Mouse (Mus musculus) kidney, embryonic 15.5 days (tissue): Measurements from ENCODE around the gene Atp11b. TPM values are rescaled to one million over a fixed set of nuclear protein-coding genes. Genes with fewer than 3 reads are reported as not detected.

Experiments
- ATAC-seq: fragments of 200-750 bp; cut with Nextera tagmentation; replicated peaks from 2 replicates; pipeline ENCODE4 v1.8.0; 2017; ENCODE audit warnings: moderate TSS enrichment; ENCODE audit not compliant: low FRiP score
- H3K27ac ChIP-seq: fragments of 300-500 bp; sonication (generic); 2 replicates; pipeline ENCODE4 v1.5.1; 2015; ENCODE audit warnings: mild to moderate bottlenecking, inconsistent platforms
- H3K27me3 ChIP-seq: fragments of 300-500 bp; sonication (generic); 2 replicates; pipeline ENCODE4 v1.6.1; 2015; ENCODE audit warnings: inconsistent platforms
- H3K36me3 ChIP-seq: fragments of 300-500 bp; sonication (generic); 2 replicates; pipeline ENCODE4 v1.6.1; 2015; ENCODE audit warnings: inconsistent platforms
- H3K4me1 ChIP-seq: fragments of 300-500 bp; sonication (generic); 2 replicates; pipeline ENCODE4 v1.6.1; 2015; ENCODE audit warnings: inconsistent platforms
- H3K4me2 ChIP-seq: fragments of 300-500 bp; sonication (generic); 2 replicates; pipeline ENCODE4 v1.6.1; 2015; ENCODE audit warnings: moderate library complexity, mild to moderate bottlenecking, inconsistent platforms
- H3K4me3 ChIP-seq: fragments of 300-500 bp; sonication (generic); replicated peaks from 2 replicates; pipeline ENCODE4 v1.5.1; 2015; ENCODE audit warnings: mild to moderate bottlenecking, inconsistent platforms
- H3K9ac ChIP-seq: fragments of 300-500 bp; sonication (generic); 2 replicates; pipeline ENCODE4 v1.6.1; 2015; ENCODE audit warnings: mild to moderate bottlenecking, inconsistent platforms
- H3K9me3 ChIP-seq: fragments of 300-500 bp; sonication (generic); replicated peaks from 2 replicates; pipeline ENCODE4 v1.6.1; 2016; ENCODE audit warnings: inconsistent platforms
- WGBS: fragments of 180-500 bp; shearing (Covaris S2); methylation state at CpG from one replicate; pipeline ENCODE4 v1.1.7; 2015; ENCODE audit warnings: mixed read lengths; 5-methylcytosine and 5-hydroxymethylcytosine counted together
- polyA plus RNA-seq: library from polyadenylated mRNA; unstranded; fragments of >200 nt; fragmentation: Nextera tagmentation; extraction: Ambion mirVana; gene quantifications from 2 replicates; pipeline ENCODE4 v1.2.1, GENCODE M21; 2015

The Atp11b gene
- 32.9 and 34.8 TPM in 2 replicates for polyA plus RNA-seq

DNA sequence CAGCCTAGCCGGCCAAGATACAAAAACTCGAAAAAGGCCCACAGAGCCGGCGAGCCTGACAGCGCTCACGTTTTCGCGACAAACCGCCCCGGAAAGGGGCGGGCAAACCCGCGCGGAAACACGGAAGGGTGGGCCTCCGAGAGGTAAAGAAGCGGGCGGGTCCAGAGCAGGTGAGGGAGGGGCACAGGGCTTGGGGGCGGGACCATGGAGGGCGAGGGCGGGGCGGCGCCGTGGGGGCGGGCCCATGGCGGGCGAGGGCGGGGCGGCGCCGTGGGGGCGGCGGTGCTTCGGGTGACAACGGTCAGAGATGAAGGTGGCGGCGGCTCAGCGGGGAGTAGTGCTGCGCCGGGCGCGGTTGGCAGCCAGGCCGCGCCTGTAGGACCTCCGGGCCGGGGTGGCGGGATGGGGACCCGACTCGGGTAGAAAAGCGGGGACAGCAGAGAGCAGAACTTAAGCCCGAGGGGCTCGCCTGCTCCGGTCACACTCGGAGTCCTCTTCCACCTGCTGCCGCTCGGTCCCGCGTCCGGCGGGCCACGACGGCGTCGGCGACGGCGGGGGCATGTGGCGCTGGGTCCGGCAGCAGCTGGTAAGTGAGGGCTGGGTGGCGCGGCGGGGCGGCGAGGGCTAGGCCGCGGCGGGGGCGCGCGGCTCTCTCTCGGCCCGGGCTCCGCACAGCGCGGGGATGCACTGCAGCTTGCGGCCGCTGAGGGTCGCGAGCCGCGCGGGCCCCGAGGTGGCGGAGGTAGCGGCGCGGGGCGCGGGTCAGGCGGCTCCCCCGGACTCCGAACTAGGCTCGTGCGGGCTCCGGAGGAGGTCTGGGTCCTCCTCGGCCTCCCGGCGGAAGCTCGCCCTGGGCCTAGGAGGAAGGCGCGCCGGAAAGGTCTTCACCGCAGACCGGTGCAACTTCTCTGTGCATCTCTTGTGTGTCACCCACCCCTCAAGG is at the start of gene Atp11b:
TSS of gene Atp11b (plus strand) at position 282 of the 943 bp plus-strand sequence.
- ATAC-seq, result peak; percentile 96
- under 1% methylated on average over 95 of the region's 114 CpGs for WGBS
- peak within 1 kb of the TSS; percentile 65 for H3K4me2 ChIP-seq

GRCm38 (mm10) chr3:35704328-35704613 is 49.6 kb upstream of the Atp11b start:
- Histone ChIP-seq H3K4me2 (no peak overlapping the region), H3K27ac (no peak overlapping the region), H3K36me3 (no peaks in the 10 kb centered on the region), H3K4me1 (no peaks in the 10 kb centered on the region), H3K27me3 (no peaks in the 10 kb centered on the region), H3K9me3 (no peaks in the 10 kb centered on the region), H3K4me3 (no peak overlapping the region), H3K9ac (no peak overlapping the region)
- ATAC-seq, result no peak
- 76% methylated on average over 4 of the region's 4 CpGs for WGBS

More for the DNA sequence above, at the start of gene Atp11b:
- Histone ChIP-seq H3K9me3 (no peaks in the 10 kb centered on the region), H3K4me1 (peaks cover 9% of the 10 kb centered on the region), H3K9ac (peak within 1 kb of the TSS; percentile 86), H3K4me3 (peak within 1 kb of the TSS; percentile 92), H3K27me3 (no peaks in the 10 kb centered on the region), H3K27ac (peak within 1 kb of the TSS; percentile 95), H3K36me3 (no peaks in the 10 kb centered on the region)

- Histone ChIP-seq H3K27me3 (no peaks in the 10 kb centered on the region), H3K9ac (no peak overlapping the region), H3K27ac (no peak overlapping the region), H3K36me3 (no peaks in the 10 kb centered on the region), H3K4me2 (no peak overlapping the region), H3K4me1 (no peaks in the 10 kb centered on the region), H3K4me3 (no peak overlapping the region), H3K9me3 (no peaks in the 10 kb centered on the region)
- ATAC-seq, result no peak
- 74% methylated on average over 8 of the region's 8 CpGs for WGBS
Observed at GRCm38 (mm10) chr3:35719531-35720205, 34.2 kb upstream of the Atp11b start.

- no peaks in the 10 kb centered on the region for H3K4me1 ChIP-seq
- H3K9ac ChIP-seq, result no peak overlapping the region
- H3K4me3 ChIP-seq, result no peak overlapping the region
- H3K9me3 ChIP-seq, result no peaks in the 10 kb centered on the region
- WGBS, result 67% methylated on average over 3 of the region's 3 CpGs
- H3K36me3 ChIP-seq, result no peaks in the 10 kb centered on the region
- H3K27me3 ChIP-seq, result no peaks in the 10 kb centered on the region
- peak; percentile 69; the same call in 1 of the 2 replicates for ATAC-seq
- no peak overlapping the region for H3K4me2 ChIP-seq
- peak overlapping the region; percentile 41; the same call in 1 of the 2 replicates for H3K27ac ChIP-seq
Observed at GRCm38 (mm10) chr3:35720801-35721200, 33.1 kb upstream of the Atp11b start.

DNA sequence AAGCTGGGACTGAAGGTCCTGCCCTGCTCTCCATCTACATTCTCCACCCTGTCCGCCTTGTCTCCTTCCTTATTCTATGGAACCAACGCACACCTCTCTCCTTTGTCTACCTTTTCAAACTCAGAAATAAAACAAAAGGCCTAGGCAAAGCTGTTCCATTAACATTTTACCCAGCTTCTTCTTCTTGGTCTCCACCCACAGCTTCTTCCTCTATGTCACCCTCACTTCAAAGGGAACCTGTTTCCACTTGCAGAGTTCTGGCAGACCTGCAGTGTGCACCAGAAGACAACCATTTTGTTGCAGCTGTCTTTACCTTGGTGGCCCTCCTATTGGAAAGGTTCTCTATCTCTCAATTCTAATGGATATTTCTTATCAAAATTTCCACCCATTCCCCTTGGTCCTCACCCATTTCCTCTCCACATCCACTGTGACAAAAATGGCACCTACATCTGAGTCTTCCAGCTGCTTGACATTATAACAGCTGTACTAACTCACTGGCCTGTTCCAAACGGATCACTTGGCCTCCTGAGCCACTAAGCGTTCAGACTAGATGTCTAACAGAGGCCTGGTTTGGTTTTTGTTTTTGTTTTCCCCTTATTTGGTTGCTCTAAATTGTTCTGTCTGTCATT is 32.0 kb upstream of the Atp11b start:
- Histone ChIP-seq H3K4me3 (no peak overlapping the region), H3K4me2 (no peak overlapping the region), H3K36me3 (no peaks in the 10 kb centered on the region), H3K9me3 (no peaks in the 10 kb centered on the region), H3K9ac (no peak overlapping the region), H3K4me1 (no peaks in the 10 kb centered on the region), H3K27ac (no peak overlapping the region), H3K27me3 (no peaks in the 10 kb centered on the region)
- ATAC-seq, result no peak
- 69% methylated on average over 4 of the region's 4 CpGs for WGBS

GRCm38 (mm10) chr3:35722811-35723210 is 31.1 kb upstream of the Atp11b start:
- Histone ChIP-seq H3K27ac (no peak overlapping the region), H3K4me3 (no peak overlapping the region), H3K36me3 (no peaks in the 10 kb centered on the region), H3K4me2 (no peak overlapping the region), H3K27me3 (no peaks in the 10 kb centered on the region), H3K4me1 (no peaks in the 10 kb centered on the region), H3K9me3 (no peaks in the 10 kb centered on the region), H3K9ac (no peak overlapping the region)
- 87% methylated on average over 7 of the region's 7 CpGs for WGBS
- no peak for ATAC-seq

DNA sequence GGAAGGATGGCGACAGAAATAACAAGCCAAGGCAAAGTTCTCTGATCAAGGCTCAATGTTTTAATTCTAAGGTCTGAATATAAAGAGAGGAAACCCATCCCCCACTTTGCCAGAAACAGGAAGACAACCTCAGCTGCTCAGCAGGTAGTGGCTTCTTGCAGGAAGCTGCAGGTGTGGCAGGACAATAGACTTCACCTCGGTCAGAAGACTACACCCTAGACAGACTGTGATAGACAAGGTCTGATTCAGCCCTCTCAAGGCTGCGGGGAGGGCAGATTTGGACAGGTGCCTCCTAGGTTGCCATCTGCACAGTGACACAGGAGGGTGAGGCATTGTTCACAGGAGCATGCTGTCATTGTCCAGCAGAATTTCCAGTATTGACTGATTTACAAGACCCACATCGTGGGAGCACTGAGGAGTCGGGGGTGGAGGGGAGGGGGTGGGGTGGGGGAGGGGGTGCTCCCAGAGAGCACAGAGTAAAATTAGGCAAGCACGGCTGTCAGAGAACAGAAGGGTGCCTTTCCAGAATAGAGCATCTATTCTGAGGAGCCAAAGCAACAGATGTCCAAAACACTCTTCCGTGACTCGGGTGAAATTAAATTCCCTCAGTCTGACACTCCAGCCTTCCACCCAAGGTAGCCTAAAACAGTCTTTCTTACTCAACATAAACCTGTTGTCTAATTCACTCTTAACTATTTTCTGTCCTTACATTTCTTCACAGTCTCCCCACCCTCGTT is 30.2 kb upstream of the Atp11b start:
- Histone ChIP-seq H3K36me3 (no peaks in the 10 kb centered on the region), H3K9ac (no peak overlapping the region), H3K4me1 (no peaks in the 10 kb centered on the region), H3K27me3 (no peaks in the 10 kb centered on the region), H3K9me3 (no peaks in the 10 kb centered on the region), H3K4me2 (no peak overlapping the region), H3K27ac (no peak overlapping the region), H3K4me3 (no peak overlapping the region)
- ATAC-seq, result no peak
- WGBS, result 56% methylated on average over 9 of the region's 9 CpGs

GRCm38 (mm10) chr3:35725096-35725495 is 28.8 kb upstream of the Atp11b start:
- no peak overlapping the region for H3K27ac ChIP-seq
- WGBS, result 41% methylated on average over 7 of the region's 7 CpGs
- no peaks in the 10 kb centered on the region for H3K4me1 ChIP-seq
- no peak overlapping the region for H3K4me2 ChIP-seq
- no peaks in the 10 kb centered on the region for H3K9me3 ChIP-seq
- ATAC-seq, result no peak
- H3K36me3 ChIP-seq, result no peaks in the 10 kb centered on the region
- no peak overlapping the region for H3K9ac ChIP-seq
- H3K27me3 ChIP-seq, result no peaks in the 10 kb centered on the region
- H3K4me3 ChIP-seq, result no peak overlapping the region

- no peak overlapping the region for H3K4me2 ChIP-seq
- no peak overlapping the region for H3K27ac ChIP-seq
- WGBS, result 66% methylated on average over 1 of the region's 1 CpGs
- no peaks in the 10 kb centered on the region for H3K27me3 ChIP-seq
- ATAC-seq, result no peak
- no peak overlapping the region for H3K4me3 ChIP-seq
- no peaks in the 10 kb centered on the region for H3K36me3 ChIP-seq
- H3K9ac ChIP-seq, result no peak overlapping the region
- H3K9me3 ChIP-seq, result no peaks in the 10 kb centered on the region
- H3K4me1 ChIP-seq, result no peaks in the 10 kb centered on the region
Observed at GRCm38 (mm10) chr3:35726936-35727335, 27.0 kb upstream of the Atp11b start.

DNA sequence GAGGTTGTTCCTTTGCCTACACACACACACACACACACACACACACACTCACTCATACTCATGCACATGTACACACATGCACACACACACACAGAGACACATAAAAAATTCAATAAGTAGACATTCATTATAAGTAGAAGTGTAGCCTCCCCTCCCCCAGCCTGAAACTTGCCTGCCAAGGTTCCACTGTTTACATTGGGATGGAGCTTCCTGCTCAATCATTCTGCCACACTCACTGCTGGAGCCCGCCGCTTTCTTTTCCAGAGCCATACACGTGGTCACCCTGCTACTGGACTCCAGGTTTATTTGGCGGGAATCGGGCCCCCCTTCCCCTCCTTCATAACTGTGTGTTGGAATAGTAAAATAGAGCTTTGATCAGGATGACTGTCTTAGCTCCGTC is 24.4 kb upstream of the Atp11b start:
- ATAC-seq, result no peak
- no peaks in the 10 kb centered on the region for H3K36me3 ChIP-seq
- no peak overlapping the region for H3K27ac ChIP-seq
- H3K4me3 ChIP-seq, result no peak overlapping the region
- no peaks in the 10 kb centered on the region for H3K4me1 ChIP-seq
- no peaks in the 10 kb centered on the region for H3K27me3 ChIP-seq
- H3K9ac ChIP-seq, result no peak overlapping the region
- H3K9me3 ChIP-seq, result no peaks in the 10 kb centered on the region
- H3K4me2 ChIP-seq, result no peak overlapping the region
- 55% methylated on average over 6 of the region's 6 CpGs for WGBS

DNA sequence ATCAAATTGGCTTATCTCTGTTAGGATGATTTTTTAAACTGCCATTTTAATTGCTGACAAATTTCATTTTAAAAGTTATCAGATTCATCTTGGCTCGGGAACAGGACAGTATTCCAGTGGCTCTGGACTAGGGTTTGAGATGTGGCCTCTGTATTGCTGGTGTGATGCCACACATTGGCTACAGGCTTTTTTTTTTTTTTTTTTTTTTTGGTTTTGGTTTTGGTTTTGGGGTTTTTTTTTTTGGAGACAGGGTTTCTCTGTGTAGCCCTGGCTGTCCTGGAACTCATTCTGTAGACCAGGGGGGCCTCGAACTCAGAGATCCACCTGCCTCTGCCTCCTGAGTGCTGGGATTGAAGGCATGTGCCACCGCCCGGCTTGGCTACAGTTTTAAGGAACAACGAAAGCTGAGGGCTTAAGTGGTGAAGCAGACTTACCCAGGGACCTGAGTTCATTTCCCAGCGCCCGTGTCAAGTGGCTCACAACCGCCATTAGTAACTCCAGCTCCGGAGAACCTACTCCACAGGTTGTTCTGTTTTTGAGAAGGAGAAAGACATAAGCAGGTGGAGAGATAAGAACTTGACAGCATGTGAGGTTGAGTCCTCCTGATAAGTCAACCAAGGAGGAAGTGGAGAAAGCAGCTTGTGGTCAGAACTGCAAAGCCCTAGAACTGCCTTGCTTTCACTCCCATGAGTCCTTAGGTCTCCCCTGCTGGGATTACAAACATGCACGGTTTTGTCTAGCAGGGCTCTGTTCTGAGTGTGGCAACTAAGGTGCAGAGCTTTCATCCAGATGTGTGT is 21.7 kb upstream of the Atp11b start:
- H3K4me1 ChIP-seq, result no peaks in the 10 kb centered on the region
- no peak overlapping the region for H3K4me2 ChIP-seq
- no peaks in the 10 kb centered on the region for H3K36me3 ChIP-seq
- H3K4me3 ChIP-seq, result no peak overlapping the region
- no peak overlapping the region for H3K27ac ChIP-seq
- WGBS, result 86% methylated on average over 10 of the region's 10 CpGs
- no peaks in the 10 kb centered on the region for H3K27me3 ChIP-seq
- H3K9me3 ChIP-seq, result no peaks in the 10 kb centered on the region
- ATAC-seq, result no peak
- no peak overlapping the region for H3K9ac ChIP-seq
